Mouse (Mus musculus) small intestine, adult 2 months (tissue): Measurements from ENCODE around the gene Mrps12. TPM values are rescaled to one million over a fixed set of nuclear protein-coding genes. Genes with fewer than 3 reads are reported as not detected.

Experiments
- H3K27ac ChIP-seq: fragments of 200-500 bp; 2 replicates; pipeline ENCODE4 v1.5.1; 2012; ENCODE audit warnings: low read depth, low read length, control low read depth, inconsistent platforms; ENCODE audit not compliant: insufficient read depth
- H3K27me3 ChIP-seq: fragments of 200-500 bp; 2 replicates; pipeline ENCODE4 v1.6.1; 2012; ENCODE audit warnings: mild to moderate bottlenecking, moderate library complexity, low read length, inconsistent platforms; ENCODE audit not compliant: control insufficient read depth, insufficient read depth
- H3K36me3 ChIP-seq: fragments of 200-500 bp; 2 replicates; pipeline ENCODE4 v1.6.1; 2012; ENCODE audit warnings: mild to moderate bottlenecking, low read length, control low read depth, inconsistent platforms; ENCODE audit not compliant: control insufficient read depth, insufficient read depth
- H3K4me1 ChIP-seq: fragments of 200-500 bp; 2 replicates; pipeline ENCODE4 v1.6.1; 2012; ENCODE audit warnings: low read length, inconsistent platforms, mixed read lengths; ENCODE audit not compliant: control insufficient read depth, insufficient read depth, insufficient read length
- H3K4me3 ChIP-seq: fragments of 200-500 bp; 2 replicates; pipeline ENCODE4 v1.5.1; 2012; ENCODE audit warnings: low read depth, mild to moderate bottlenecking, control low read depth, inconsistent platforms, low read length, moderate library complexity
- CTCF ChIP-seq: fragments of 200-500 bp; IDR thresholded peaks from 2 replicates; pipeline ENCODE4 v1.5.1; 2012; ENCODE audit warnings: low read depth, mild to moderate bottlenecking, control low read depth, inconsistent platforms, low read length, moderate library complexity, mixed read lengths; ENCODE audit not compliant: insufficient replicate concordance, insufficient read length; ENCODE audit errors: extremely low read depth
- POLR2A ChIP-seq: fragments of 200-500 bp; IDR thresholded peaks from 2 replicates; pipeline ENCODE4 v1.6.1; 2012; ENCODE audit warnings: low read depth, mild to moderate bottlenecking, control low read depth, inconsistent platforms, low read length, moderate library complexity
- WGBS: fragments of 180-500 bp; shearing (Covaris S2); methylation state at CpG from one replicate; pipeline ENCODE4 v1.1.7; 2018; 5-methylcytosine and 5-hydroxymethylcytosine counted together
- polyA plus RNA-seq: library from polyadenylated mRNA; depleted of rRNA; stranded (reverse); fragments of >200 nt; gene quantifications from 2 replicates; pipeline ENCODE4 v1.2.3, GENCODE M21; 2012

Gene Mrps12
- polyA plus RNA-seq, 1 experiment: 64.5 TPM

- WGBS: 63% methylated on average over 2 of the region's 2 CpGs
- Histone ChIP-seq H3K27ac (no peak overlapping the region), H3K4me3 (no peak overlapping the region), H3K36me3 (no peaks in the 10 kb centered on the region), H3K4me1 (peaks cover 3% of the 10 kb centered on the region; the same call in 1 of the 2 replicates), H3K27me3 (peaks cover 11% of the 10 kb centered on the region)
- no peak for TF ChIP-seq POLR2A
- no peak for TF ChIP-seq CTCF
These were observed 22.0 kb downstream of the Mrps12 start for GRCm38 (mm10) chr7:28719650-28720049.

- no peaks in the 10 kb centered on the region for H3K36me3 ChIP-seq
- TF ChIP-seq CTCF: no peak
- no peak for TF ChIP-seq POLR2A
- peaks cover 3% of the 10 kb centered on the region; the same call in 1 of the 2 replicates for H3K4me1 ChIP-seq
- 51% methylated on average over 4 of the region's 4 CpGs for WGBS
- peaks cover 11% of the 10 kb centered on the region for H3K27me3 ChIP-seq
- no peak overlapping the region for H3K4me3 ChIP-seq
- no peak overlapping the region for H3K27ac ChIP-seq
These were observed 22.5 kb downstream of the Mrps12 start for GRCm38 (mm10) chr7:28719159-28719558.

- H3K4me1 ChIP-seq: peaks cover 3% of the 10 kb centered on the region; the same call in 1 of the 2 replicates
- H3K4me3 ChIP-seq: no peak overlapping the region
- H3K27me3 ChIP-seq: peaks cover 11% of the 10 kb centered on the region
- no peaks in the 10 kb centered on the region for H3K36me3 ChIP-seq
- no peak for TF ChIP-seq POLR2A
- no peak for TF ChIP-seq CTCF
- no peak overlapping the region for H3K27ac ChIP-seq
- 84% methylated on average over 10 of the region's 10 CpGs for WGBS
These were observed 23.9 kb downstream of the Mrps12 start for GRCm38 (mm10) chr7:28717726-28718125.

- Histone ChIP-seq H3K27ac (no peak within 1 kb of the TSS), H3K4me3 (peak within 1 kb of the TSS; percentile 69), H3K36me3 (no peaks in the 10 kb centered on the region), H3K4me1 (peaks cover 3% of the 10 kb centered on the region; the same call in 1 of the 2 replicates), H3K27me3 (peaks cover 11% of the 10 kb centered on the region)
- 6% methylated on average over 36 of the region's 36 CpGs for WGBS
- TF ChIP-seq CTCF: 0 out of 2 replicates have a peak, but pooled peaks have one; percentile 14
- TF ChIP-seq POLR2A: no peak
These were observed 24.9 kb downstream of the Mrps12 start, which contains the start of gene Fbxo17 for GRCm38 (mm10) chr7:28716590-28717281. Gene Fbxo17, plus strand, starts transcription at chr7:28716804.

- H3K4me1 ChIP-seq: peaks cover 3% of the 10 kb centered on the region; the same call in 1 of the 2 replicates
- no peak for TF ChIP-seq POLR2A
- no peak for TF ChIP-seq CTCF
- 95% methylated on average over 2 of the region's 2 CpGs for WGBS
- peaks cover 11% of the 10 kb centered on the region for H3K27me3 ChIP-seq
- H3K36me3 ChIP-seq: no peaks in the 10 kb centered on the region
- no peak overlapping the region for H3K4me3 ChIP-seq
- no peak overlapping the region for H3K27ac ChIP-seq
These were observed 26.0 kb downstream of the Mrps12 start for GRCm38 (mm10) chr7:28715598-28715997.

GRCm38 (mm10) chr7:28714667-28715066, 27.0 kb downstream of the Mrps12 start:
- TF ChIP-seq CTCF: no peak
- no peak for TF ChIP-seq POLR2A
- 86% methylated on average over 5 of the region's 5 CpGs for WGBS
- peaks cover 3% of the 10 kb centered on the region; the same call in 1 of the 2 replicates for H3K4me1 ChIP-seq
- no peak overlapping the region for H3K27ac ChIP-seq
- H3K4me3 ChIP-seq: no peak overlapping the region
- peaks cover 11% of the 10 kb centered on the region for H3K27me3 ChIP-seq
- no peaks in the 10 kb centered on the region for H3K36me3 ChIP-seq

GRCm38 (mm10) chr7:28710962-28711361, 30.7 kb downstream of the Mrps12 start:
- TF ChIP-seq CTCF (peak; percentile 10; the same call in 1 of the 2 replicates), POLR2A (no peak)
- H3K4me3 ChIP-seq: no peak overlapping the region
- no peak overlapping the region for H3K27ac ChIP-seq
- H3K36me3 ChIP-seq: no peaks in the 10 kb centered on the region
- no peaks in the 10 kb centered on the region for H3K4me1 ChIP-seq
- 66% methylated on average over 3 of the region's 3 CpGs for WGBS
- peaks cover 2% of the 10 kb centered on the region; the same call in 1 of the 2 replicates for H3K27me3 ChIP-seq

- no peak for TF ChIP-seq POLR2A
- TF ChIP-seq CTCF: no peak
- no peaks in the 10 kb centered on the region for H3K36me3 ChIP-seq
- H3K4me1 ChIP-seq: no peaks in the 10 kb centered on the region
- H3K27ac ChIP-seq: no peak overlapping the region
- no peak overlapping the region for H3K4me3 ChIP-seq
- no peaks in the 10 kb centered on the region; the same call in 1 of the 2 replicates for H3K27me3 ChIP-seq
These were observed 32.2 kb downstream of the Mrps12 start for GRCm38 (mm10) chr7:28709454-28709853.
